Mouse (Mus musculus) hindbrain, embryonic 11.5 days (tissue): ENCODE results near the gene Nckap5l. TPM values are rescaled to one million over a fixed set of nuclear protein-coding genes. Genes with fewer than 3 reads are reported as not detected.

Experiments
- ATAC-seq: fragments of 200-750 bp; cut with Nextera tagmentation; 2 replicates; pipeline ENCODE4 v1.8.0; 2017; ENCODE audit warnings: mild to moderate bottlenecking, moderate TSS enrichment, moderate library complexity; ENCODE audit not compliant: low FRiP score
- DNase-seq: peaks from one replicate; pipeline ENCODE4 v3.0.0-alpha.2; 2015; ENCODE audit warnings: low spot score
- H3K27ac ChIP-seq: fragments of 300-500 bp; sonication (generic); 2 replicates; pipeline ENCODE4 v1.5.1; 2014; ENCODE audit warnings: mild to moderate bottlenecking, low read depth, low read length
- H3K27me3 ChIP-seq: fragments of 300-500 bp; sonication (generic); 2 replicates; pipeline ENCODE4 v1.6.1; 2014; ENCODE audit warnings: mild to moderate bottlenecking, low read length, moderate library complexity, mixed read lengths; ENCODE audit not compliant: control insufficient read depth, insufficient read depth
- H3K36me3 ChIP-seq: fragments of 300-500 bp; sonication (generic); 2 replicates; pipeline ENCODE4 v1.6.1; 2014; ENCODE audit warnings: mild to moderate bottlenecking, low read length, moderate library complexity, mixed read lengths; ENCODE audit not compliant: control insufficient read depth, insufficient read depth
- H3K4me1 ChIP-seq: fragments of 300-500 bp; sonication (generic); replicated peaks from 2 replicates; pipeline ENCODE4 v1.6.1; 2014; ENCODE audit warnings: low read length, mixed read lengths; ENCODE audit not compliant: control insufficient read depth, insufficient read depth
- H3K4me2 ChIP-seq: fragments of 300-500 bp; sonication (generic); replicated peaks from 2 replicates; pipeline ENCODE4 v1.6.1; 2014; ENCODE audit warnings: mild to moderate bottlenecking, low read depth, low read length
- H3K4me3 ChIP-seq: fragments of 300-500 bp; sonication (generic); 2 replicates; pipeline ENCODE4 v1.5.1; 2014; ENCODE audit warnings: low read depth, low read length
- H3K9ac ChIP-seq: fragments of 300-500 bp; sonication (generic); 2 replicates; pipeline ENCODE4 v1.6.1; 2014; ENCODE audit warnings: low read depth, low read length
- H3K9me3 ChIP-seq: fragments of 300-500 bp; sonication (generic); 2 replicates; pipeline ENCODE4 v1.6.1; 2016; ENCODE audit warnings: low read length; ENCODE audit not compliant: control insufficient read depth
- WGBS: fragments of 180-500 bp; shearing (Covaris S2); extraction: QIAGEN DNeasy Blood & Tissue Kit; methylation state at CpG from one replicate; pipeline ENCODE4 v1.1.7; 2014; 5-methylcytosine and 5-hydroxymethylcytosine counted together
- polyA plus RNA-seq: library from polyadenylated mRNA; unstranded; fragments of >200 nt; fragmentation: Nextera tagmentation; extraction: Ambion mirVana; gene quantifications from 2 replicates; pipeline ENCODE4 v1.2.1, GENCODE M21; 2014

The Nckap5l gene
- polyA plus RNA-seq, 1 experiment from 2014 or later, result 9.3 TPM

DNA sequence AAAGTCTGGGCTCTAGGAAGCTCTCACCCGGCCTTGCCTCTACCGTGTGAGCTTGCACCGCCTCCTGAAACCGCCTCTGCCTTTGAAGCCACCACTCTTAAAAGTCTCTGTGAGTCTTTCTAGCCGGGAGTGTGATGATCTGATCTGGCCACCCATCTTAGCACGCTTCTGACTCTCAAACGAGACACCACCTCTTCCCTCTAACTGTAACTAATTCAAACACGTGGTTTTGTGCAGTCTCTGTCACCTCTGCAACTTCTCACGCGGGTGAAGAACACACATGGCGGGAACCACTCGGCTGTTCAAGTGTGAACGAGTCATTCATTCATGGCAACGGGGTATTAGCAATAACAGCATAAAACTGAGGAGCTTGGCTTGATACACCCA lies 14.1 kb upstream of the Nckap5l start:
- no peak for ATAC-seq

DNA sequence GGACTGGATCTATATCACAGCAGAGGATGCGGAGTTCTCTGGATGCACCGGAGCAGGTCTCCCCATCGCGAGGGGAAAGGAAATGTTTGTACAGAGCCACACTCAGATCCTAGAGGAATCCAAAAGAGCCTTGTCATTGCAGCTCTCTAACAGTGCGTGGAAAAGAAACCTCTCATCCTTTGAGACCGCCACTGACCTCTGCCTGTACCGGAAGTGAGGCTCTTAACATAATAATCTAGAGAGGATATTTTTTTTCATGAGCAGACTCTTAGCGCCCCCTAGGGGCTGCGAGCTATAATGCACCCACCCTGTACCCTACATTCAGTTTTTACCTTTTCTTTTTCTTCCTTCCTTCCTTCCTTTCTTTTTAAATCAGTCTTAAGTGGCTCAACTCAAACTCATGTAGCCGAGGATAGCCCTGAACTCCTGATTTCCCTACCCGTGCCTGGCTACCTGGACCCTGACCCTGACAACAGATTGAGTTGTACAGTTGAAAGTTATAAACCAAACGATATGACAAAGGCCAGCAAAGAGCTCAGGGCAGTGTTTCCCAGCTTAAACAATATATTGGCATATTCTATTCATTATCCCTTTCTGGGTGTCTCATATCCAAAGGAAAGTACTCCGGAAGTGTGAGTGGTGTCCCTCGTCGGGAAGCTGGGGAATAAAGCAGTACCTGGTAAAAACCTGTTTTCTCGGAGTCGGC lies 13.6 kb upstream of the Nckap5l start:
- Histone ChIP-seq H3K4me3 (no peak overlapping the region), H3K27me3 (no peaks in the 10 kb centered on the region), H3K9me3 (no peaks in the 10 kb centered on the region), H3K4me1 (no peaks in the 10 kb centered on the region), H3K36me3 (no peaks in the 10 kb centered on the region; the same call in 1 of the 2 replicates), H3K4me2 (no peak overlapping the region; the same call in 1 of the 2 replicates), H3K27ac (no peak overlapping the region), H3K9ac (no peak overlapping the region)
- no peak for ATAC-seq
- WGBS, result 61% methylated on average over 17 of the region's 17 CpGs
- DNase-seq, result peak; percentile 75

More for the DNA sequence above, 14.1 kb upstream of the Nckap5l start:
- H3K27ac ChIP-seq, result no peak overlapping the region
- no peak overlapping the region for H3K4me2 ChIP-seq
- no peak for DNase-seq
- H3K27me3 ChIP-seq, result no peaks in the 10 kb centered on the region
- 75% methylated on average over 14 of the region's 14 CpGs for WGBS
- H3K4me1 ChIP-seq, result no peaks in the 10 kb centered on the region
- no peaks in the 10 kb centered on the region; the same call in 1 of the 2 replicates for H3K36me3 ChIP-seq
- no peak overlapping the region for H3K9ac ChIP-seq
- no peak overlapping the region for H3K4me3 ChIP-seq
- no peaks in the 10 kb centered on the region for H3K9me3 ChIP-seq

DNA sequence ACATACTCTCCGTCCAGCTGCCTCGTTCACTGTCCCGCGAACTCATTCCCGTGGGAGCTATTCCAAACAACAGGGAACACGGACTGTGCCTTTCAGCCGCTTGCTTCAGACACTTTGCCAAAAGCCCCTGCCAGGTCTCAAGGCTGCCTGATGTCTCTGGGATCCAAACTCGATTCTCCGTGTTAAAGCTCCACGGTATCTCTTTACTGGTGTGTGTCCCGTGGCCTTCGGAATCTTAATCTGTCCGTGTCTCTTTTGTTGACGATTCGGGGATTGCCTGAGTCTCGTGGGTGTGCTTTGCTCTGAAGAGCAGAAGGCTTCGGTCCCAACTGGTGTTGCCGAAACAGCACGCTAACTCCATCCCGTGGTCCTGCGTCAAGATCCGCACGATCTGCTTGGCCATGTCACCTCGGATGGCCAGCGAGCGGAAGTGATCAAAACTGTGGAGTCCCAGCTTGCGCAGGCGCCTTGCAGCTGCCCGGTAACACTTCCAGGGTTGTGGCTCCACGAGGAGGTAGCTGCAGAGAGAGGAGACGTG lies 12.7 kb upstream of the Nckap5l start:
- 91% methylated on average over 31 of the region's 31 CpGs for WGBS
- H3K27ac ChIP-seq, result no peak overlapping the region

DNA sequence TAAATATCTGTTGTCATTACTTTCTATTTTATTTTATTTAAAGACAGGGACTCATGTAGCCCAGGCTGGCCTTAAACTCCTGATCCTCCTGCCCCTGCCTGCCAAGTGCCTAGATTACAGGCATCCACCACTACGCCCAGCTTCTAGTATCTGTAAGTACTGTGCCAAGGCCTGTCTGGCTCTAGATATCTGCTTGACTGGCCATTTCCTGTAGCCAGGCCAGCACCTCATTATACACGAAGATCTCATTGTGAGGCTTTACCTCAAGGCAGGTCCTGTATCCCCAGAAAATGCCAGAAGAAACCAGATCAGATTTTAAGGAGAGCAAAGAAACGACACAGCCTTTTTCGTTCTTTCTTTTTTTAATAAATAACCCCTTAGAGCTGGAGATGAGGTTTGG lies 12.2 kb upstream of the Nckap5l start:
- 92% methylated on average over 4 of the region's 4 CpGs for WGBS
- ATAC-seq (no peak), DNase-seq (no peak)

More for the DNA sequence above, 12.7 kb upstream of the Nckap5l start:
- ATAC-seq (no peak), DNase-seq (no peak)
- Histone ChIP-seq H3K4me3 (no peak overlapping the region), H3K36me3 (no peaks in the 10 kb centered on the region; the same call in 1 of the 2 replicates), H3K9me3 (no peaks in the 10 kb centered on the region), H3K4me1 (no peaks in the 10 kb centered on the region), H3K27me3 (no peaks in the 10 kb centered on the region), H3K9ac (no peak overlapping the region), H3K4me2 (no peak overlapping the region; the same call in 1 of the 2 replicates)

DNA sequence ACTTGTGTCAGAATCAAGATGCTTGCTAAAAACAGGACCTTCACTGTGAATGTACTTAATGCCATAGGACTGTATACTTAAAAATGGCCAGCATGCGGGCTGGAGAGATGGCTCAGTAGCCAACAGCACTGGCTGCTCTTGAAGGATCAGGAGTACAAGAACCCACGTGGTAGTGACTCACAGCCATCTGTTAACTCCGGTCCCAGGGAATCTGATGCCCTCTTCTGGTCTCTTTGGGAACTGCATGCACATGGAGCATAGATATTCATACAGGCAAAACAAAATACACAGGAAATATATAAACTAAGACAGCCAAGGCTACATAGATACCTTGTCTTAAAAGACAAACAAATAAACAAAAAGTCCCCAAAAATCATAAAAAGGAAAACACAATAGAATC lies 11.5 kb upstream of the Nckap5l start:
- H3K4me2 ChIP-seq, result no peak overlapping the region
- H3K4me3 ChIP-seq, result no peak overlapping the region
- peak; percentile 80 for DNase-seq
- 41% methylated on average over 3 of the region's 3 CpGs for WGBS
- ATAC-seq, result no peak
- no peak overlapping the region for H3K27ac ChIP-seq
- no peaks in the 10 kb centered on the region; the same call in 1 of the 2 replicates for H3K36me3 ChIP-seq
- H3K4me1 ChIP-seq, result no peaks in the 10 kb centered on the region
- H3K9ac ChIP-seq, result no peak overlapping the region
- no peaks in the 10 kb centered on the region for H3K9me3 ChIP-seq
- no peaks in the 10 kb centered on the region for H3K27me3 ChIP-seq

More for the DNA sequence above, 12.2 kb upstream of the Nckap5l start:
- Histone ChIP-seq H3K27ac (no peak overlapping the region), H3K9ac (no peak overlapping the region), H3K36me3 (no peaks in the 10 kb centered on the region; the same call in 1 of the 2 replicates), H3K4me3 (no peak overlapping the region), H3K4me1 (no peaks in the 10 kb centered on the region), H3K4me2 (no peak overlapping the region), H3K9me3 (no peaks in the 10 kb centered on the region), H3K27me3 (no peaks in the 10 kb centered on the region)

DNA sequence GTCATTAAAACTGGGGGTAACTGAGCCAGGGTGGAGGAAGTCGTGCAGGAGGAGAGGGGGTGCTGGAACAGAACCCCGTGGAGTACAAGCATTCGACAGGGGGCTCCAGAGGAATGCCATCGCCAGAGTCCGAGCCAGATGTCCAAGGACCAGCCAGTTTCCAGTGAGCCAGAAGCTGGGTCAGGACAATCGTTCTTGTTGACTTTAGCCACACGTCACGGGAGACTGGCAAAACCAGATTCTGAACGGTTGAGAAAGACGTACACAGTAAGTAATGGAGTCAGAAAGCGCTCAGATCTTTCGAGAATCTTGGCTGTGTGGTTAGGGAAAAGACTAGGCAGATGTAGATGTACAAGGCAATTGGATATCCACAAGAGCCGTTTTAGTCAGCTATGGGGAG lies 5.6 kb upstream of the Nckap5l start:
- Histone ChIP-seq H3K4me1 (no peaks in the 10 kb centered on the region), H3K9ac (no peak overlapping the region), H3K4me2 (no peak overlapping the region), H3K4me3 (no peak overlapping the region), H3K36me3 (no peaks in the 10 kb centered on the region), H3K9me3 (no peaks in the 10 kb centered on the region), H3K27ac (no peak overlapping the region), H3K27me3 (no peaks in the 10 kb centered on the region)
- no peak for DNase-seq
- 60% methylated on average over 13 of the region's 13 CpGs for WGBS
- no peak for ATAC-seq

DNA sequence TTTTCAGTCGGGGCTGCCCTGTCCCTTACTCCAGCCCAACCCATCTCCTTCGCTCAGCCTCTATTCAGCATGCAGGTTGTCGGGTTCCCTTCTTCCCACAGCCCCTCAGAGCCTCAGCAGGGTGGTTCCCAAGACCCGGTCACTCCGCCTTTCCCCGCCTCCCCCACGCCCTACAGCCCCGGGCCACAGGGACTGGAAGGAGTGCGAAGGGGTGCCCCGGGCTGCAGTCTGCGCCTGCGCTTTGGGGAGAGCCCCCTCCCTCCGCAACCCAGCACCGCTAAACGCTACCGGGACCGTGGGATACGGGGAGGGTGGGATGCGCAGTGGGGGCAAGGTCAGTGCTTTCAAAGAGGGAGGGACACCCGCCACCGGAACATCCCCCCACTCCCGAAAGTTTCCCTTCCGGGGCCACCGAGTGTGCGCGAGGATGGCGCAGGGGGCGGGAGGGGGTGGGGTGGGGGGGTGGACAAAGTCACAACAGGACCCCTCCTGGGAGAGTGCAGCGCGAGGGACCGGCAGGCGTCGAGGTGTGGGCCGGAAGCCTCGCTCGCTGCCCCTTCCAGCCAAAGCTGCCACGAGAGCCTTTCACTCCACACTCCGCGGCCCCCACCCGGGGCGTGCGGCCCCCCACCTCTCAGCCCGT lies 464 bp downstream of the Nckap5l start:
- Histone ChIP-seq H3K4me3 (peak overlapping the region; percentile 89), H3K4me1 (peaks cover 2% of the 10 kb centered on the region; the same call in 1 of the 2 replicates)

DNA sequence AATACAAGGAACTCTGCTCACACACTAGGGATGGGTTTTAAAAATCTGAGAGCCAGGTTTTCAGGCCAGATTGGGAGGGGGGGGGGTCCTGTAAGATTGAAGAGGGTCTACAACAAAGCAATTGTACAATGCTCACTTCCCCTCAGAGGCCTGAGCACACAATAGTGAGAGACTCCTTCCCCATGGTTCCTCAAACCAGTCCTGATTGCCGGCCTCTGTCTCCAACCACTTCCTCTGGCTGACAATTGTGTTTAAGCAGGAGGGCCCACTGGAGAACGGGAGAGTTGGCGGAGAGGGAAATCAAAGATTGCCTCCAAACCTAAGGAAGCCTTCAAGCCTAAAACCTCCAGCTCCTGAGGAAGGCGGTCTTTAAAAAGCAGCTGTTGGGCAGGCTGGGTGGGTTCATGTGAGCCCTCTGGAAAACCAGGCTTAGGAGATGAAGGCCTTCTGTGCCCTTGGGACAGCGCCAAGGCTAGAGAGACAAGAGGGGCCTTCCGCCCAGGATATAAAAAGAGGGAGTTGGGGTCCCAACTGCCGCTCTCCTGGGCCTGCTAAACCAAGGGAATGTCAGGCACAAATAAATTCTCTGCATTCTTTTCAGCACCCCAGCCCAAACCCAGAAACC lies 1.1 kb downstream of the Nckap5l start:
- peak overlapping the region; percentile 77 for H3K9ac ChIP-seq
- no peaks in the 10 kb centered on the region for H3K27me3 ChIP-seq
- no peaks in the 10 kb centered on the region for H3K36me3 ChIP-seq
- 20% methylated on average over 7 of the region's 7 CpGs for WGBS
- DNase-seq (no peak), ATAC-seq (no peak)
- peak overlapping the region; percentile 70; the same call in 1 of the 2 replicates for H3K27ac ChIP-seq
- peak overlapping the region; percentile 80 for H3K4me2 ChIP-seq
- H3K9me3 ChIP-seq, result no peaks in the 10 kb centered on the region
- peak overlapping the region; percentile 89 for H3K4me3 ChIP-seq
- peaks cover 2% of the 10 kb centered on the region; the same call in 1 of the 2 replicates for H3K4me1 ChIP-seq

More for the DNA sequence above, 464 bp downstream of the Nckap5l start:
- ATAC-seq (peak; percentile 78), DNase-seq (peak; percentile 76)
- Histone ChIP-seq H3K27ac (peak overlapping the region; percentile 70), H3K27me3 (no peaks in the 10 kb centered on the region), H3K9ac (peak overlapping the region; percentile 77), H3K36me3 (no peaks in the 10 kb centered on the region), H3K9me3 (no peaks in the 10 kb centered on the region), H3K4me2 (peak overlapping the region; percentile 80)
- under 1% methylated on average over 36 of the region's 43 CpGs for WGBS
